Comparison of ENCODE assay signal across 9 mouse cellular contexts in the genomic region with DNA sequence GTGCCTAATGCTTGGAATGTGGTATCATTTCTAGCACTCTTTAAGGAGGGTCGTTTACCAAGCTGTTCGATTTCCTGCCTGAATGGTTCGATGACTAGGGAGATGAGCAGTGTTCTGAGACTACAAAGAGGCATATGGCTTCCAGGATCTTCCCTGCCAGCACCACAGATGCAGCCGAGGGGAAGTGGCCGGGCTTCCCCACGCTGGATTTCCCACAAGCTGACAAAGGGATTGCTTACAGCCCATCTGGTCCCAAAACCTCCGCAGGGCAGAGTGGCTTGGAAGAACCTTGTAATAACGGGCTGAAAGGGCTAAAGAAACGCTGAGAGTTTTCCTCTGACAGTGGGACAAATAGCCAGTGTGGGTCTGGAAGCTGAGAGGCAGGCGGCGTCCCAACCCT. TPM values are rescaled to one million over a fixed set of nuclear protein-coding genes. Genes with fewer than 3 reads are reported as not detected.
DNase-seq lines count a peak whose midpoint lies in the region; ATAC-seq and TF ChIP-seq lines count a peak whose summit lies in the region.
"Had no signal": no experiment of that assay in that cellular context is flagged by ENCODE, and none has a peak within 500 bp of the region (broad histone marks: within the 10 kb centered on the region; RNA-seq: fewer than 3 reads in every experiment).

No protein-coding gene starts in this region.

- intact Hi-C loops in heart, postnatal 25 days (cut with DNase I): no loop called here

- TF ChIP-seq CTCF in intestine, postnatal 0 days (IDR thresholded peaks at IDR 0.05; ENCODE audit: low read depth): no peak
- no peak for TF ChIP-seq CTCF in embryonic fibroblast, embryonic 13.5 days (IDR thresholded peaks at IDR 0.05; ENCODE audit: borderline replicate concordance, insufficient read depth, low read length)

- WGBS in intestine, embryonic 14.5 days: 36% methylated on average over 11 of the region's 11 CpGs
- 50% methylated on average over 11 of the region's 11 CpGs for WGBS in intestine, postnatal 0 days
- 15% methylated on average over 11 of the region's 11 CpGs for WGBS in neural tube, embryonic 12.5 days

- H3K9ac ChIP-seq in intestine, embryonic 14.5 days (ENCODE audit: low read length): no peak overlapping the region
- no peak overlapping the region for H3K9ac ChIP-seq in intestine, postnatal 0 days (ENCODE audit: low read depth, low read length)
- 0 out of 2 replicates have a peak overlapping the region, but pooled peaks have one; percentile 29 for H3K9ac ChIP-seq in neural tube, embryonic 12.5 days

- no peak for DNase-seq in intestine, embryonic 14.5 days (ENCODE audit: low spot score)
- DNase-seq in layer of hippocampus, adult 9-11 months: peak; percentile 69
- DNase-seq in heart, postnatal 25 days (ENCODE audit: low spot score): no peak
- no peak for DNase-seq in thymus, postnatal 36 days

- H3K27me3 ChIP-seq in intestine, embryonic 14.5 days (replicated peaks; ENCODE audit: control insufficient read depth, insufficient read depth, low read length): no peaks in the 10 kb centered on the region
- H3K27me3 ChIP-seq in intestine, postnatal 0 days (replicated peaks; ENCODE audit: control insufficient read depth, insufficient read depth, low read length): no peaks in the 10 kb centered on the region
- H3K27me3 ChIP-seq in neural tube, embryonic 12.5 days (replicated peaks): no peaks in the 10 kb centered on the region

- peaks cover 58% of the 10 kb centered on the region for H3K4me1 ChIP-seq in intestine, embryonic 14.5 days (replicated peaks; ENCODE audit: control insufficient read depth, insufficient read depth, low read length)
- H3K4me1 ChIP-seq in intestine, postnatal 0 days (replicated peaks; ENCODE audit: control insufficient read depth, insufficient read depth, low read length): 0 out of 2 replicates have a peak, but pooled peaks cover 4% of the 10 kb centered on the region
- peaks cover 38% of the 10 kb centered on the region for H3K4me1 ChIP-seq in embryonic fibroblast, embryonic 13.5 days (ENCODE audit: control insufficient read depth, insufficient read depth, low read length)
- H3K4me1 ChIP-seq in neural tube, embryonic 12.5 days: peaks cover 79% of the 10 kb centered on the region

- ATAC-seq in intestine, embryonic 14.5 days (replicated peaks; ENCODE audit: low FRiP score, low TSS enrichment, low read depth): no peak
- ATAC-seq in intestine, postnatal 0 days: no peak
- peak; percentile 64 for ATAC-seq in neural tube, embryonic 12.5 days (ENCODE audit: low FRiP score, low read depth)
- ATAC-seq in megakaryocyte-erythroid progenitor cell, adult 5-6 weeks (replicated peaks; ENCODE audit: low FRiP score, low TSS enrichment, poor library complexity, severe bottlenecking): no peak

- peak overlapping the region; percentile 67; the same call in 1 of the 2 replicates for H3K27ac ChIP-seq in intestine, embryonic 14.5 days (ENCODE audit: low read depth)
- no peak overlapping the region for H3K27ac ChIP-seq in intestine, postnatal 0 days (ENCODE audit: low read depth, low read length)
- peak overlapping the region; percentile 27 for H3K27ac ChIP-seq in embryonic fibroblast, embryonic 13.5 days (ENCODE audit: insufficient read depth, low read length)
- H3K27ac ChIP-seq in neural tube, embryonic 12.5 days: peak overlapping the region; percentile 89

- no peaks in the 10 kb centered on the region for H3K9me3 ChIP-seq in intestine, embryonic 14.5 days (ENCODE audit: control insufficient read depth, low read length)
- no peaks in the 10 kb centered on the region for H3K9me3 ChIP-seq in intestine, postnatal 0 days (ENCODE audit: control insufficient read depth)
- no peaks in the 10 kb centered on the region for H3K9me3 ChIP-seq in neural tube, embryonic 12.5 days

- H3K36me3 ChIP-seq in intestine, embryonic 14.5 days (ENCODE audit: control insufficient read depth, insufficient read depth, low read length): no peaks in the 10 kb centered on the region
- no peaks in the 10 kb centered on the region for H3K36me3 ChIP-seq in intestine, postnatal 0 days (ENCODE audit: control insufficient read depth, insufficient read depth)
- no peaks in the 10 kb centered on the region; the same call in 1 of the 2 replicates for H3K36me3 ChIP-seq in neural tube, embryonic 12.5 days

- H3K4me2 ChIP-seq in intestine, embryonic 14.5 days (ENCODE audit: low read length): no peak overlapping the region
- no peak overlapping the region for H3K4me2 ChIP-seq in intestine, postnatal 0 days (replicated peaks; ENCODE audit: low read depth)
- peak overlapping the region; percentile 24; the same call in 1 of the 2 replicates for H3K4me2 ChIP-seq in neural tube, embryonic 12.5 days (replicated peaks)

- no peak for TF ChIP-seq POLR2A in embryonic fibroblast, embryonic 13.5 days (IDR thresholded peaks at IDR 0.05; ENCODE audit: low read depth, low read length)

- no peak overlapping the region for H3K4me3 ChIP-seq in intestine, embryonic 14.5 days (ENCODE audit: low read depth, low read length)
- no peak overlapping the region for H3K4me3 ChIP-seq in intestine, postnatal 0 days (ENCODE audit: low read depth, low read length)
- no peak overlapping the region for H3K4me3 ChIP-seq in embryonic fibroblast, embryonic 13.5 days (ENCODE audit: insufficient read depth, low read length)
- no peak overlapping the region for H3K4me3 ChIP-seq in neural tube, embryonic 12.5 days
- H3K4me3 ChIP-seq: erythroblast, embryonic 14.5 days had no signal

RNA-seq across cellular contexts. Expression of a gene that starts 46.8 kb away (rescaled TPM):
- polyA plus RNA-seq in intestine, embryonic 14.5 days (2014; fragmentation: Nextera tagmentation; extraction: Ambion mirVana): 147 and 161 TPM in 2 replicates
- polyA plus RNA-seq in intestine, postnatal 0 days (2015; fragmentation: Nextera tagmentation; extraction: Ambion mirVana): 68.9 and 77.2 TPM in 2 replicates
- 73.5 and 84.4 TPM in 2 replicates for polyA plus RNA-seq in embryonic fibroblast, embryonic 13.5 days (2011; ENCODE audit: insufficient read length, low read depth, missing spikeins)
- 111 TPM in 2 replicates for polyA plus RNA-seq in neural tube, embryonic 12.5 days (2016; fragmentation: Nextera tagmentation; extraction: Ambion mirVana)
- 65.0 and 70.4 TPM in 2 replicates for total RNA-seq in megakaryocyte-erythroid progenitor cell, adult 5-6 weeks (2014; fragmentation: Nextera tagmentation)
- total RNA-seq in megakaryocyte-erythroid progenitor cell, adult 5-6 weeks (2017): 203 and 253 TPM in 2 replicates
- total RNA-seq in heart, postnatal 25 days (2021): 10 to 100 TPM; 34.8 to 41.1 TPM

RNA-seq across cellular contexts. Expression of a gene that starts 46.9 kb away (rescaled TPM):
- 29.6 and 29.9 TPM in 2 replicates for polyA plus RNA-seq in intestine, embryonic 14.5 days (2014; fragmentation: Nextera tagmentation; extraction: Ambion mirVana)
- polyA plus RNA-seq in intestine, postnatal 0 days (2015; fragmentation: Nextera tagmentation; extraction: Ambion mirVana): 8.4 and 8.9 TPM in 2 replicates
- 6.1 and 8.6 TPM in 2 replicates for polyA plus RNA-seq in embryonic fibroblast, embryonic 13.5 days (2011; ENCODE audit: insufficient read length, low read depth, missing spikeins)
- polyA plus RNA-seq in neural tube, embryonic 12.5 days (2016; fragmentation: Nextera tagmentation; extraction: Ambion mirVana): 17.1 and 18.7 TPM in 2 replicates
- 24.0 and 31.8 TPM in 2 replicates for total RNA-seq in megakaryocyte-erythroid progenitor cell, adult 5-6 weeks (2014; fragmentation: Nextera tagmentation)
- total RNA-seq in megakaryocyte-erythroid progenitor cell, adult 5-6 weeks (2017): 58.5 and 63.2 TPM in 2 replicates
- 10 to 100 TPM; 23.1 to 25.0 TPM for total RNA-seq in heart, postnatal 25 days (2021)
